Comparison of ENCODE assay signal across 8 mouse cellular contexts in genomic region chr16:20765244-20765643, GRCm38 (mm10). TPM values are rescaled to one million over a fixed set of nuclear protein-coding genes. Genes with fewer than 3 reads are reported as not detected.
DNase-seq lines count a peak whose midpoint lies in the region; ATAC-seq and TF ChIP-seq lines count a peak whose summit lies in the region.

No protein-coding gene starts in this region.

- DNase-seq in kidney, adult 11 months = peak; percentile 21
- peak; percentile 87 for DNase-seq in ES-E14 (ENCODE audit: low read depth, low spot score)
- DNase-seq in heart, postnatal 14 days = peak; percentile 47 to 53
- peak; percentile 28 for DNase-seq in lung, postnatal 0 days (ENCODE audit: low spot score)
- DNase-seq in splenic B cell, adult 2 months (ENCODE audit: low read depth, low spot score) = peak; percentile 71
- no peak for DNase-seq in layer of hippocampus, adult 9-11 months

- no peak for ATAC-seq in kidney, embryonic 16.5 days (ENCODE audit: low FRiP score, low TSS enrichment)
- ATAC-seq in lung, postnatal 0 days = no peak

- H3K27ac ChIP-seq in kidney, embryonic 16.5 days (ENCODE audit: low read length) = no peak overlapping the region
- no peak overlapping the region; the same call in 1 of the 2 replicates for H3K27ac ChIP-seq in ES-E14 (ENCODE audit: insufficient read depth, low read depth, low read length, poor library complexity, severe bottlenecking)
- no peak overlapping the region for H3K27ac ChIP-seq in bone marrow macrophage, adult 2 months (ENCODE audit: insufficient read depth, low read depth, low read length)
- H3K27ac ChIP-seq in lung, postnatal 0 days (ENCODE audit: low read length) = no peak overlapping the region

- H3K36me3 ChIP-seq in kidney, embryonic 16.5 days (ENCODE audit: insufficient read depth, low read length) = no peaks in the 10 kb centered on the region
- H3K36me3 ChIP-seq in ES-E14 (ENCODE audit: control insufficient read depth, insufficient read depth, low read length, poor library complexity, severe bottlenecking) = no peaks in the 10 kb centered on the region
- H3K36me3 ChIP-seq in lung, postnatal 0 days (ENCODE audit: insufficient read depth, low read length) = no peaks in the 10 kb centered on the region
- no peaks in the 10 kb centered on the region for H3K36me3 ChIP-seq in splenic B cell, adult 2 months (ENCODE audit: control insufficient read depth, insufficient read depth, low read length, poor library complexity, severe bottlenecking)

- H3K4me3 ChIP-seq in kidney, embryonic 16.5 days (ENCODE audit: low read length) = no peak overlapping the region
- peak overlapping the region in 1 of 2 experiments; percentile 8; a peak in 1 of 4 replicates for H3K4me3 ChIP-seq in ES-E14 (ENCODE audit: insufficient read depth in 1 of 2, low read depth in 1 of 2, low read length in 2 of 2, poor library complexity in 1 of 2, severe bottlenecking in 1 of 2)
- H3K4me3 ChIP-seq in bone marrow macrophage, adult 2 months (ENCODE audit: insufficient read depth, low read length) = no peak overlapping the region
- H3K4me3 ChIP-seq in lung, postnatal 0 days (ENCODE audit: low read depth, low read length) = no peak overlapping the region

- no peaks in the 10 kb centered on the region for H3K9me3 ChIP-seq in kidney, embryonic 16.5 days (ENCODE audit: low read length)
- no peaks in the 10 kb centered on the region for H3K9me3 ChIP-seq in ES-E14 (ENCODE audit: control insufficient read depth, insufficient read depth, low read depth, low read length)
- no peaks in the 10 kb centered on the region for H3K9me3 ChIP-seq in lung, postnatal 0 days (ENCODE audit: low read length)

- TF ChIP-seq CTCF in bone marrow macrophage, adult 2 months (IDR thresholded peaks at IDR 0.05; ENCODE audit: low read depth, low read length) = peak; percentile 76
- TF ChIP-seq CTCF in lung, postnatal 0 days (IDR thresholded peaks at IDR 0.05) = peak; percentile 73

- intact Hi-C loops in heart, postnatal 14 days (cut with DNase I) = loop anchor here (2.0 kb wide), 1 partner anchor 56 kb away; no protein-coding TSS in a partner anchor

- no peak for TF ChIP-seq POLR2A in bone marrow macrophage, adult 2 months (IDR thresholded peaks at IDR 0.05; ENCODE audit: borderline replicate concordance, low read depth, low read length)

- WGBS in kidney, embryonic 16.5 days = 51% methylated on average over 9 of the region's 9 CpGs
- whole genome bisulfite sequencing in lung, postnatal 0 days = 46% methylated on average over 9 of the region's 9 CpGs

- H3K27me3 ChIP-seq in kidney, embryonic 16.5 days (ENCODE audit: insufficient read depth, low read length) = no peaks in the 10 kb centered on the region
- no peaks in the 10 kb centered on the region for H3K27me3 ChIP-seq in lung, postnatal 0 days (replicated peaks; ENCODE audit: insufficient read depth, low read length)
- H3K27me3 ChIP-seq in splenic B cell, adult 2 months (ENCODE audit: control insufficient read depth, insufficient read depth, low read length, poor library complexity, severe bottlenecking) = no peaks in the 10 kb centered on the region

- TF ChIP-seq EP300 in lung, postnatal 0 days (IDR thresholded peaks at IDR 0.05) = no peak

- in situ Hi-C loops in ES-E14 (cut with MboI; ENCODE audit: low sequenced_read_pairs in 2 of 2, unreplicated experiment in 2 of 2) = loop anchor here in 1 of 2 experiments (25.0 kb wide), 1 partner anchor 422 kb away; no protein-coding TSS in a partner anchor

- H3K4me1 ChIP-seq in kidney, embryonic 16.5 days (ENCODE audit: insufficient read depth, low read length) = no peaks in the 10 kb centered on the region
- H3K4me1 ChIP-seq in ES-E14 (ENCODE audit: control insufficient read depth in 2 of 2, insufficient read depth in 2 of 2, low read length in 2 of 2, poor library complexity in 1 of 2) = peaks cover 0 to 5% of the 10 kb centered on the region in 2 experiments; a peak in 1 of 4 replicates
- H3K4me1 ChIP-seq in bone marrow macrophage, adult 2 months (ENCODE audit: control insufficient read depth, insufficient read depth, low read length) = no peaks in the 10 kb centered on the region
- no peaks in the 10 kb centered on the region for H3K4me1 ChIP-seq in lung, postnatal 0 days (ENCODE audit: insufficient read depth, low read depth, low read length)

- no peak overlapping the region for H3K4me2 ChIP-seq in kidney, embryonic 16.5 days (replicated peaks; ENCODE audit: low read depth, low read length)
- H3K4me2 ChIP-seq in lung, postnatal 0 days (replicated peaks; ENCODE audit: low read depth, low read length) = no peak overlapping the region

- H3K9ac ChIP-seq in kidney, embryonic 16.5 days (replicated peaks; ENCODE audit: low read length) = no peak overlapping the region
- H3K9ac ChIP-seq in ES-E14 (ENCODE audit: insufficient read depth, low read depth, low read length, poor library complexity, severe bottlenecking) = no peak overlapping the region
- H3K9ac ChIP-seq in lung, postnatal 0 days (replicated peaks; ENCODE audit: low read depth) = no peak overlapping the region

TF ChIP-seq in ES-E14, 5 proteins besides CTCF, POLR2A, EP300 and RAD21:
- TF ChIP-seq ZC3H11A (IDR thresholded peaks at IDR 0.05; ENCODE audit: borderline replicate concordance, low read depth, low read length) (peak; percentile 47; the same call in 1 of the 2 replicates), MAFK (IDR thresholded peaks at IDR 0.05; ENCODE audit: insufficient read depth, low read depth, low read length) (no peak; the same call in 1 of the 2 replicates)

RNA-seq across cellular contexts. Expression of gene Thpo, which starts 30.9 kb away (rescaled TPM):
- 1.2 and 2.0 TPM in 2 replicates for polyA plus RNA-seq in kidney, embryonic 16.5 days (2015; fragmentation: Nextera tagmentation; extraction: Ambion mirVana)
- total RNA-seq in ES-E14 (2012; rRNA removed) = 0.18 and 1.2 TPM in 2 replicates
- not detected in 2 replicates for polyA plus RNA-seq in bone marrow macrophage, adult 2 months (2012; ENCODE audit: insufficient read depth, insufficient read length, missing spikeins)
- total RNA-seq in heart, postnatal 14 days (2021) = under 1 TPM; 0.15 to 0.36 TPM
- 0.54 and 0.81 TPM in 2 replicates for polyA plus RNA-seq in lung, postnatal 0 days (2015; fragmentation: Nextera tagmentation; extraction: Ambion mirVana)

RNA-seq across cellular contexts. Expression of gene Chrd, which starts 32.3 kb away (rescaled TPM):
- 5.4 and 5.9 TPM in 2 replicates for polyA plus RNA-seq in kidney, embryonic 16.5 days (2015; fragmentation: Nextera tagmentation; extraction: Ambion mirVana)
- total RNA-seq in ES-E14 (2012; rRNA removed) = 3.7 and 9.6 TPM in 2 replicates
- polyA plus RNA-seq in bone marrow macrophage, adult 2 months (2012; ENCODE audit: insufficient read depth, insufficient read length, missing spikeins) = not detected in 2 replicates
- 1 to 10 TPM; 2.4 to 2.5 TPM for total RNA-seq in heart, postnatal 14 days (2021)
- 1.5 and 1.7 TPM in 2 replicates for polyA plus RNA-seq in lung, postnatal 0 days (2015; fragmentation: Nextera tagmentation; extraction: Ambion mirVana)

RNA-seq across cellular contexts. Expression of gene Clcn2, which starts 47.7 kb away (rescaled TPM):
- 18.7 and 20.1 TPM in 2 replicates for polyA plus RNA-seq in kidney, embryonic 16.5 days (2015; fragmentation: Nextera tagmentation; extraction: Ambion mirVana)
- total RNA-seq in ES-E14 (2012; rRNA removed) = 38.2 and 104 TPM in 2 replicates
- 1.0 and 1.6 TPM in 2 replicates for polyA plus RNA-seq in bone marrow macrophage, adult 2 months (2012; ENCODE audit: insufficient read depth, insufficient read length, missing spikeins)
- total RNA-seq in heart, postnatal 14 days (2021) = 1 to 10 TPM; 2.2 to 2.4 TPM
- 1.8 and 1.9 TPM in 2 replicates for polyA plus RNA-seq in lung, postnatal 0 days (2015; fragmentation: Nextera tagmentation; extraction: Ambion mirVana)

RNA-seq across cellular contexts. Expression of gene Polr2h, which starts 47.8 kb away (rescaled TPM):
- polyA plus RNA-seq in kidney, embryonic 16.5 days (2015; fragmentation: Nextera tagmentation; extraction: Ambion mirVana) = 107 and 119 TPM in 2 replicates
- 125 and 134 TPM in 2 replicates for total RNA-seq in ES-E14 (2012; rRNA removed)
- polyA plus RNA-seq in bone marrow macrophage, adult 2 months (2012; ENCODE audit: insufficient read depth, insufficient read length, missing spikeins) = 10.1 and 17.5 TPM in 2 replicates
- 10 to 100 TPM; 10.2 TPM for total RNA-seq in heart, postnatal 14 days (2021)
- polyA plus RNA-seq in lung, postnatal 0 days (2015; fragmentation: Nextera tagmentation; extraction: Ambion mirVana) = 37.5 and 48.2 TPM in 2 replicates
